Mouse (Mus musculus) CD4-positive, CD25-positive, alpha-beta regulatory T cell, adult 2 months (primary cell): ENCODE results near the gene Sorbs1.

ENCODE experiments used
- DNase-seq: peaks from one replicate; pipeline ENCODE4 v3.0.0-alpha.2; 2012; ENCODE audit warnings: low read depth, low spot score

Sorbs1 gene

DNA sequence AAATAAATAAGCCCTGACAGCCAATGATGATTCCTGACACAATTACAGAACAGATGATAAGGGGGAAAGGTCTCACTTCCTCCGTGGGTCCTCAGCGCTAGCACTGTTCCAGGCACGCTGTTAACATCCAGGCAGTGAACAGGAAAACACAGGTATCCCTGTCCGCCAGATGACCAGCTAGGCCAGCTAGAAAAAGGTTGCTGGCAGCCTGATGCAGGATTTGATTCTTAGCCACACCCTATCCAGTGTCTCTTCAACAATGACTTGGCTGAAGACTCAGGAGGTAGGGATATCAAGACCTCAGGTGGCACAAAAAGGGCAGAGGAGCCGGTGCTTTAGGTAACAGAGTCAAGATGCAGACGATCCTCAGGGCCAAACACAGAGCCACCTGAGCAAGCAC lies 32.5 kb downstream of the Sorbs1 start:
- DNase-seq = no peak

DNA sequence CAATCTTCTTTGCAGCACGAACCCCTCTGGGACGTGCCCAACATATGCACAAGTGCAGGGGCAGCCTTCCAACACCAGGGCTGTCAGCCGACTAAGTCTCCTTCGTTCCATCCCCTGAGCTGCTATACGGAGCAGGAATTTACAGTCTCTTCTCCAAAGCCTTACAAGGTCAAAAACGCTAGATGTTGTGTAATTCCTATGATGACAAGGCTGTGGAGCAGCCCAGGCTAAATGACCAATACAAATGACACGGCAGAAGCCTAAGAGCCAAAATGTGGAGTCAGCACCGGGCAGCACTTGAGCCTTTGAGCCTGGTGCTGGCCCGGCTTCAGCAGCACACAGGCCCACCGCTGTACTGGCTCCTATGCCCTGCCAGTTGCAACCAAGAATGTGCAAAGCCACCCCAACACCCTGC lies 35.4 kb downstream of the Sorbs1 start:
- no peak for DNase-seq

DNA sequence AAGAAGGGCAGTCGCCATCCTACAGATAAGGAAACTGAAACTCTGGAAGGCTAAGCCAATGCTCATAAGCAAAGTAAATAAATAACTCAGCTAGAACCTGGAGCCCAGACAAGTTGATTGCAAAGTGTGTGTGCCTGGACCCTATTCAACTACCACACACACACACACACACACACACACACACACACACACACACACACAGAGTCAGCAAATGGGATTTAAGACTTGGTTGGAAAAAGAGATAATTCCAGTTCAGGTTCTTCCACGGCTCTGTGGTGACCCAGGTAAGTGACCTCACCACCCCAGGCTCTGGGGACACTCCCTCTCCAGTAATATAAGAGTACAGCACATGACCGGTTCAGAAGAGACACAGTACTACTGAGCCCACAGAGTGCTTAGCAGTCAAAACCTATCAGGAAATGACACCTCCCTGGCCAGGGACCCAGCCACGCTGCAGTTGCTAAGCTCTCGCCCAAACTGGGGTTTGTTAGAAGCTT lies 36.1 kb downstream of the Sorbs1 start:
- peak; percentile 30 for DNase-seq

DNA sequence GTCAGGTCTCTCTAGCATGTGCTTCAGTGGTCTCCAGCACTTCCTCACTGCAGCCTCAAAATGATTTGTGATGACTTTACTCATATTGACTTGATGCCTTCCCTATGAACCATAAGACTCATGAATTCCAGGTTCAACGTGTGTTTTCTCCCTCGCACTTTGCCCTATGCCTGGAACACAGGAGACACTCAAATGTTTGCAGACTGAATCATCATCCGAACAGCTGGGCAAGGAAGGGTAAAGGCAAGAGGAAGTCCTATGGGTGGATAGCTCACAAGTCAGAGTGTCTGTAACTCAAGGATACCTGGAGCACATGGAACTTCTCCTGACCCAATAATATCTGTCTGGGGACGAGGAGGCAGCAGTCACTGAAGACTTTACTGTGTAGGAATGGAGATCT lies 37.1 kb downstream of the Sorbs1 start:
- no peak for DNase-seq

DNA sequence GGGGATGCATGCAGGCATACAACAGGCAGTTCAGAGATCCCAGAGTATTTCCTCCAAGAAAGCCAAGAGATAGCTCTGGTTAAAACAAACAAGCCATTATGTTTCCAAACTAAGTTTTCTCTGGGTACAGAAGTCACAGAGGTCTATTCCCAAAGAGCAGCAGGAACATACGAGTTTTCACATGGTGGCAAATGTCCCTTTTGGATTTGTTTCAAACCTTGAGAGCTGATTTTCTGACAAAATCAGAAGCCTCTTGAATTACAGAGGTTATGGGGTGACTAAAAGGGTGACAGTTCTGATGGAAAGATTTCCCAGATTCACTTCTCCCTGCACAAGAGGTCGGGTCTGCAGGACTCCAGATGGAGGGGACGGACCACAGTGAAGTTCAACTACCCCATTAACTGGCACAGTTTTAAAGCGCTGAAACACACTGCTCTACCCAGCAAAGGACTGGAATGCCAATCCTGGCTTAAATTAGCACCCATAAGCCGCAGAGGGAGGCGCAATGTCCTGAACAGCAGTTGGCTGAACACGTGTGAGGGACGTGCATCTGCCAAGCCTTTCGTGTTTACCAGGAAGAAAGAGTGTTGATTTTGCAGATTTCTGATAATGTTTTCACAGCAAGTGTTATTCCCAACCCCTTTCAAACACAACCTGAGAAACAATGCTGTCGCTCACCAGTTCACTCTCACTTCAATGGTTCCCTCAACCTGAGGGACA lies 41.9 kb downstream of the Sorbs1 start:
- DNase-seq = no peak

DNA sequence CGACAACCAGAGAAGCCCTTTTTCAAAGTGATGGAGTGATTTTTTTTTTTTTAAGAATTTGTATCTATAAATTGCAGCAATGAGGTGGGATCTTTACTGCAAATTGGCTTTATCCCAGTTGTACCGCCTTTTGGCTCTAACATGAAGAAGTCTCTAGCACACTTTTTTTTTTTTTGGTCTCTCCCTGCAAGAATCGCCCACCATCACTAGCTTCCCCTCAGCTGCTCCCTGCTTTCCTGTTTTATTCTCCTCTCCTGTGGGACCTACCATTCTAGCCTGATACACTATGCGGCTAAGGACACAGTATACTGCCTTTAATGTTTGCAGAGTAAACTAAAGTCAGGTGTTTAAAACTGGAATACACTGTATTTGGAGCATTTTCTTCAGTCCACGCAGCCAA lies 43.8 kb downstream of the Sorbs1 start:
- no peak for DNase-seq

DNA sequence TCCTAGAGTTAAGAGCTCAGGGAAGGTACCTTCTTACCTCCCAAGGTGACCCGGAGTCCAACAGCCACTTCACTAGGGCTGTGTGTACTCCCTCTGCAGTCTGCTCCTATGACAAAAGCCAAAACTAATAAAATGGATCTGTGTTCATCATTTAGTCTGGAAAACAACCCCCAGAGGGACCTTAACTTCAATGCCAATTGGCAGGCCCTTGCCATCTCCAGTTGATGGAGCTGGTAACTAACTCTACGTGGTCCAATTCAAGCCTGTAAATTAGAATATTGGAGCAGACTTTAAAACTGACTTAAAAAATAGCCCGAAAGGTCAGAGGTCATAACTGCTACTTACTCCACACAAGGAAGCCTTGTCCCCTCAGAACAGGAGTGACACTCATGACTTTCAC lies 45.3 kb downstream of the Sorbs1 start:
- no peak for DNase-seq

DNA sequence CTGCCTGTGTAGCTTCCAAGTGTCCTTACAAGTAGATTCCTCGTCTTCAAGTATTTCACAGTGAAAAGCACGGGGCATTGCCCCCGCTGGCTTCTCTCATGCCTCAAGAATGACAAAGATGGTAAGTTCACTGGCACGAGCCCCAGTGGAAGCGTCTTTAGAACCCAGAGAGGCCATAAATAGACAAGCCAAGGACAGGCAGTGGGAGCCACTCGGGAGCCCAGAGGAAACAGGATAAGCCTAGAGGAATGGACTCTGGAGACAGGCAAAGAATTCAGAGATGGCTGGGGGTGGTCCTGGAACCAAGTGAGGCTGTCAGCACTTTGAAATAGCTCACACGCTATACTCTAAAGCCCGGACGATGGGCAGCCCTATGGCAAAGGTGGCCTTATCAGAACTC lies 45.8 kb downstream of the Sorbs1 start:
- DNase-seq = no peak

DNA sequence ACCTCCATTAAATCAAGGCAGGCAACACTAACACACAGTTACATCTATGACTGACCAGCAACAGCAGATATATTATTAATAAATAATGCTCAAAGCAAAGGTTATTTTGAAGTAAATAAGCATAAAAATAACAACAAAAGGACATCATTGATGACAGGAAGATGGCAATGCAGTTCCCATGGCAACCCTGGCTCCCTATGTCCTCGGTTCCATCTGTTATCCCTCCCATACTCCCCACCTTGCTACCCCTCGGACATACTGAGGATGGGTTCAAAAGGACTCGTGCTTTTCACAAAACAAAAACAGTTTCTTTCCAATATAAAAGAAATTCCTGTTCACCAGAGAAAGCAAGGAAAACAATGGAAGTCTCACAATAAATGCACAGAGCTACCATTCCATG lies 48.2 kb downstream of the Sorbs1 start:
- no peak for DNase-seq

DNA sequence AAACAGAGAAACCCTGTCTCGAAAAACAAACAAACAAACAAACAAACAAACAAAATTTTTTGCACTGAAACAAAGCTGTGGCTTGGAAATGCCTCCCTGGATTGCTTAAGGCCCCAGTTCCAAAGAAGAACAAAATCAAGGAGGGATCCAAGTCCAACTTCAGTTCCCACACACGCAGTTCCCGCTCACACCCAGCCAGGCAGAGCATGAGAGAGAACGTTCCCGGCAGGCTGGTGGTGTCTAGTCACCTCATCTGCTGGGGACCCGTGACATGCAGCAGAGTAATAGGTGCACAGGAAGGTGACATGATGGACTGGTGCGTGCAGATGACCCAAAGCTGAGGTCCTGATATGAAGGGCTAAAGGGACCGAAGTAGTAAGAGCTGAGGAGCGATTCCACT lies 49.2 kb downstream of the Sorbs1 start:
- no peak for DNase-seq

DNA sequence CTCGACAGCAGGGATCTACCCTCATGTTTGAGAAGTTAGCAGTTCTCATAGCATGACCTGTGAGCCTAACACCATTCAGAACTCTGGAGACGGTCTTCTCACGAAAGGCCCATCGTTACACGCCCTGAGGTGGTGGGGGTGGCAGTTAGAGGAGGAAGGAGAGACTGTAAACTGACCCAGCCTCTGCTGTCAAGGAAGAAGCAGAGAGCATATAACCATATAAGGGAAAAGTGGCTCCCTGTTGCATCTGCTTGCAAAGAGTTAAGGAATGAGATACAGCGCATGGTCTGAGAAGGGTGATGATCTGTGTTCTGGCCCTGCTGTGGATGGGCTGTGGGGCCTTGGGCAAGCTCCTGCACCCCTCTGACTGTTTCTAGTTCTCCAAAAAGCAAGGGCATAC lies 50.7 kb downstream of the Sorbs1 start:
- DNase-seq = no peak

DNA sequence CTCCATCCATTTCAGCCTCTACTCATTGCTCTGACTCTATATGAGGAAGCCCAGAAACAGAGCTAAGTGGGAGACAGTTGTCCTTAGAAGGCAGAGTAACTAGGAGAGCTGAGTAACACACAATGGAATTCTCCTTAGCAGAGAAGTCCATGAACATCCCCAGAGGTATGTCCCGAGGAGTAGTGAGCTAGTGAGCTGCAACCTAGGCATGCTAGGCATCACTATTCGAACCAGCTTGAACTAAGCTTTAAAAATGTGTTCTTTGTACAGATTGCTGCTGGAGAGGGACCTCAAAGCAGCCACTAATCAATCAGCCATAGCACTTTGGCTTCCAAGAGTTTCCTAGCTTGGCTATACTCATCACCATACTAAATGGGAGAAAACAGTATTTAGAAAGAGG lies 51.1 kb downstream of the Sorbs1 start:
- no peak for DNase-seq

DNA sequence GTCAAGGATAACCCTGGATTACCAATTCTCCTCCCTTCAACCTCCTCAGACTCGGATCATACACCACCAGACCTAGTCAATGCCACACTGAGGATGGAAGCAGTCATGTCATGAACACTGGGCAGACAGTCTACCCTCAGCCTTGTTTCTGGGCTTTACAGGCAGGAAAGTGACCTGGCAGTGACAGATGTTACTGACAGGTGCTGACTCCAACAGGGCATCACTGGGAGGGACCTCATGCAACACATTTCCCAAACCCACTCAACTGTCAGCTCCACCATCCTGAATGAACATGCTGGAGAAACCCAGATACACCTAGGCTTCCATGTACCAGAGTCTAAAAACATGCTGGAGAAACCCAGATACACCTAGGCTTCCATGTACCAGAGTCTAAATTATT lies 51.9 kb downstream of the Sorbs1 start:
- DNase-seq = no peak

DNA sequence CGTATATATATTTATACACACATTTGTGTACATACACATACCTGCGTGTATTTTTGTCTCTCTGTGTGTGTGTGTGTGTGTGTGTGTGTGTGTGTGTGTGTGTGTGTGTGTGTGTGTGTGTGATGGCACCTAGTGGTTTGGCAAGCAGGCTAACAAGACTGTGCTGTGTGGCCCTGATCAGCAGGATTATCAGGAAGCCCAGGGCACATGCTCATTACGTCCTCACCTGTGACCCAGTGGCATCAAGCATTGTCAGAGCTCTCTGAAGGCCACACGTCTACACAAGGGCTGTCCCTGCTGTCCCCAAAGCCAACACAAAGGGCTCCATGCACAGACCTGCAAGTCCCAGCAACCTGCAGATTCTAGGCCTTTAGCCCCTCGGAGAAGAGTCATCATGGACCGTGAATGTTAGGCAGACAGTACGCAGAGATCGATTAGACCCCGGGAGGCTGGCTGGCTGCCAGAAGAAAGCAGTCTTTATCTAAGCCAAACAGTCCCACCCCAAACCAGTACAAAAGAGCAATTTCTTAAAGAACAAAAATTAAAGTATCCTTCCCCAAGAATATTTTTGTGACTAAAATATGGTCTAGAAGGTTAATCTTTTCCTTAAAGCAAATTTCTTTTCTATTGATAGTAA lies 52.6 kb downstream of the Sorbs1 start:
- DNase-seq = no peak

DNA sequence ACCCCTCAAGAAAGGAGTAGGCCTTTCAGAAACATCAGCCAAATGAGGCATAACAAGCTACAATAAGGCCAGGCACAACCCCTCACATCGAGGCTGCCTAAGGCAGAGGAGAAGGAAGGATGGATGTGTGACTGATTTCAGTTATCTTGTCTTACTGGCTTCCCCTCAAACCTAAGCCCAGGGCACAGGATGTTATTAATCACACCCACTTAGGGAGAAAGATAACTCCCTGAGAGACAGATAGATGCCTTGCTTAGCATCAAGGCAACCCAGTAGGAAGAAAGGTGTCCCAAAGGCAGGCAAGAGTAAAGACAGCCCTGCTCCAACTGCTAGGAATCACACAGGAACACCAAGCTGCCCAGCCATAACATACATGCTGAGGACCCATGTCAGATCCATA lies 54.2 kb downstream of the Sorbs1 start:
- no peak for DNase-seq

DNA sequence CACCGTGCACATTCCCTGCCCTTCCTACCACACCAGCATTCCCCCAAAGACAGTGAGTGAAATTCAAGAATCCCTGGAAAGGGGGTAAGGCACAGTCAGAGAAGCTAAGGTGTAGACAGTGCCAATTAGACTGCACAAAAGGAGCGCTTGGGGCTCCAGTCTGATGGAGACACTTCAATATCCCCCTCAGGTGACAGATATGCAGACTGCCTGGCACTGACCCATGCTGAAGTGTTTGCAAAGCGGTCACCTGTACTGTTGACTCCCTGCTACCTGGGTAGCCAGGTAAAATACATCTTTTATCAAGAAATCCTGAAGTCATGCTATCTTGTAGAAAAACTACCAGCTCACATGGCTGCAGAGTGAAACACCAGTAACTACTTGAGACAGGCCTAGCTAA lies 54.8 kb downstream of the Sorbs1 start:
- DNase-seq = no peak

DNA sequence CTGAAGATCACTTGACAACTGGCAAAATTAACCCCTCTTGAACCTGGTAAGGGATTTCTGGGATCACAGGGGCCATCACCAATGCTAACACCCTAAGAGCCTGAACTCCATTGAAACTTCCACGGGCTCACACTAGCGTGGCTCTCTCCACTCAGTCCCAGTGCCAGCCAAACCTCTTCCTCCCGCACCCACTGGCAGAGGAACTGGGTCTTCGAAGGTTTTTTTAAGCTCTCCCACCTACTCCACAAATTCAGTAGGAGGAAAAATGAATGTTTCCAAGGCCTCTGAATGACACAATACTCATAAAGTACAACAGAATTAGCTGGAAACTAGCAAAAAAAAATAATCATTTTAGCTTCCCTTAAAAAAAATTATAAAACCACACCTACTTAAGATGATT lies 58.3 kb downstream of the Sorbs1 start:
- no peak for DNase-seq

DNA sequence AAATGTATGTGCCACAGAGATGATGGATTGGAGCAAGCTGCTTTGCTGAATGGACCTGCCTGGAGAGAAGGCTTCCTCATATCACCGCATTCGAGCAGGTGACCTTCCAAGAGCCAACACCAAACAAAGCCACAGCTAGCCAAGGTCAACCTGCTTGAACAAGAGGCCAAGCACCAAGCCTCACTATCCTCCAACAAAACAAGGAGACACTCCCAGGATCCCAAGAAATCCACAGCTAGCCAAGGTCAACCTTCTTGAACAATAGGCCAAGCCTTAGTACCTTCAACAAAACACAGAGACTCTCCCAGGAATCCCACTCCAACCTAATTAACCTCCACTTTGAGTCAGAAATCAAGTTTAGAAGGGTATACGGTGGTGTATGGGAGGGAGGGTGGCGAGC lies 59.5 kb downstream of the Sorbs1 start:
- no peak for DNase-seq

DNA sequence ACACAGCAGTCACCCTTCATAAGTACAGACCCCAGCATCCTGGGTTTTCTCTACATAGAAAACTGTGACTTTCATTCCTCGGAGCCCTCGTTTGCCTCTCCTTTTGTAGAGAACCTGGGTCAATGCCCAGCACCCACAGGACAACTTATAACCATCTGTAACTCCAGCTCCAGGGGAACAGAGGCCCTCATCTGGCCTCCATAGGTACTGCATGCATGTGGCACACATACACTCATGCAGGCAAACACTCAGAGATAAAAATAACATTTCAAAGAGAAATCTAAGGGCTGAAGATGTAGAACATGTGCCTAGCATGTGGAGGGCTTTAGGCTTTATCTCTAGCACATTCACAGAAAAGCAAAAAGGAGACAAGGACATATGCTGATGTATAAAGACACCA lies 61.4 kb downstream of the Sorbs1 start:
- no peak for DNase-seq

DNA sequence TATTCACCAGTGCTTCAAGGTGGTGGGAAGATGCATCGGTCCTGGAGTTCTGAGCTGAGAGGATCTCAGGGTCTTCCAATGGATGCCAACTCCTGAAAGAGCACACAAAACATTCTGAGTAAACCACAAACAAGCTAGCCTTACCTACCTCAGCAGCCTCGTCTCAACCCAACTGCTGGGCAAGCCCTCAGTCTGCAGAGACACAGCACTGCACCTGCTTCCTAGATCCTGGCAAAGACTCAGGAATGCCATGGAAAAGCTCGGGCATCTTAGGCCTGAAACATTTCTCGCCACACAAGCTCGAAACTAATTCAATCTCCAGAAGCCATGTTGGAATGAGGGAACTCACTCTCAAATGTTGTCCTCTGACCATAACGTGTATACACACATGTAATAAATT lies 62.3 kb downstream of the Sorbs1 start:
- DNase-seq = no peak

DNA sequence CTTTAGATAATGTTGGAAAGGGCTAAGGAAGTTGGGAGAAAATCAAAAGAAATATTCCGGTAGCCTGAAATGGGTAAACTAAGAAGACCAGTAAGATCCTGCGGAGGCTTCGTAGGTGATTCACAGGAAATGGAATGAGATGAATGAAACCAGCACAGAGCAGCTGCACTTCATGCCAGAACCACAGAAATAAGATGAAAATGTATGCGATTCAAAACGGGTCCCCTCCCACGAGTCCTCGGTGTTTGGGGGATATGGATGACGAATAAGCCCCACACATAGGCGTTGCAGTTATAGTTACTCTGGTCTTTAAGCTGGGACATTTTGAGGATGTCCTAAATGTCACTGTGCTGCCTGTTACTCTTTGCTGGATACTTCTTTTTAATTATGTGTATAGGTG lies 67.1 kb downstream of the Sorbs1 start:
- no peak for DNase-seq

DNA sequence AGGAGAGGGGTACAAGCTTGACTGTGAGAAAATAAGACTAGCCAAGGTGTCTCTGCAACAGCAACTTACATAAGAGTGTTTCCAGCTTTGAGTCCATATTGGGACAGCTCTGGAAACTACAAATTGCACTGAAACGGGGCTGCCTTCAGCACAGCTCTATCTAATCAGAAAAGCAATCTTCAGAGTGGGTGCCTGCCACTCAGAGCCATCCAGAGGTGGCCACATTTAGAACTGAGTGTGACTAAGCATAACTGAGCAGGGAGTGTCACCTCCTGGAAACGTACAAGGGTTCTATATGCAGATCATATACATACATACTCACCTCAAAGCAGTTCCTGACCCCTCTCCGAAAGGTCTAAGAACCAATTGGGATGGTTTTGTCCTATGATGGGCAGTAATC lies 71.2 kb downstream of the Sorbs1 start:
- DNase-seq = no peak

DNA sequence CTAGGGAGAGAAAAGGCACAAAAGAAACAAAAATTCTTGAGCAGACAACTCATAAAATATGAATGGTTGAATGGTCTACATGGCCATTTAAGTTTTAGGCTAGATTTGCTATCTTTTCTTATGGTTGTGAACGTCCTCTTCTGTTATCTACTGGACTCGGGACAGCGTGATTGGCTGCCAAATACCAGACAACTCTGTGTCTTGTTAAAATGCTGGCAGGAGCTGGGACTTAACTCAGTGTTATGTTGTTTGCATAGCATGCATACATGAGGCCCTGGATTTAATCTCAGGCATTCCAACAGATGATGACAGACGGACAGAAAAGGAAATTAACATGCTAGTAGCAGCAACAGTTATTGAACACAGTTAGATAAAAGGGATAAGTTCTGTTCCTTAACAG lies 72.6 kb downstream of the Sorbs1 start:
- DNase-seq = no peak

DNA sequence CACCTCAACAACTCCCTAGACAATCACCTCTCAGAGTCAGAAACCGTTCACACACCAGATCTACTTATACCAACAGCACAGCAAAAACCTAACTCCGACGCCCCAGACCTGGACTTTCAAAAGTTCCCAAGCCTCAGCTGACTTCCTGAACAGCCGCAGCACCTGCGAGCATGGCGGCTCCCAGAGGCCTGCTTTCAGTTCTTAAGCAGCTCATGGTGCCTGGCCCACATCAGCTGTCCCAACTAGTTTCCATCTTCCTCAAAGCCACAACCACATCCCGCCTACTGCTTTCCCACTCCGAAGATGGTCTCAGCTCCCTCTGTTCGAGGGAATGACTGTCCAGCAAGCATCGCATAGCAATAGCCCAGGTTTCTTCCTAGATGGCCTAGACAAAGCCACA lies 74.7 kb downstream of the Sorbs1 start:
- no peak for DNase-seq
